Mouse (Mus musculus) bone marrow, adult 2 months (tissue): Measurements from ENCODE around the gene Hist1h4i. TPM values are rescaled to one million over a fixed set of nuclear protein-coding genes. Genes with fewer than 3 reads are reported as not detected.
"Not testable (repeated sequence)": the region's sequence is repeated elsewhere in the genome, so short reads cannot be mapped to it uniquely, and the experiment has no call there.

Experiments
- H3K27ac ChIP-seq: fragments of 200-500 bp; 2 replicates; pipeline ENCODE4 v1.5.1; 2012; ENCODE audit warnings: low read depth, mild to moderate bottlenecking, control low read depth, inconsistent platforms, low read length; ENCODE audit not compliant: control insufficient read depth, poor library complexity, insufficient read depth
- H3K4me1 ChIP-seq: fragments of 200-500 bp; 2 replicates; pipeline ENCODE4 v1.6.1; 2011; ENCODE audit warnings: low read length; ENCODE audit not compliant: control insufficient read depth, insufficient read depth
- H3K4me3 ChIP-seq: fragments of 200-500 bp; replicated peaks from 2 replicates; pipeline ENCODE3; 2011; ENCODE audit warnings: mild to moderate bottlenecking, low read depth, low read length, control low read depth; ENCODE audit not compliant: control insufficient read depth
- CTCF ChIP-seq: fragments of 200-500 bp; IDR thresholded peaks from 2 replicates; pipeline ENCODE4 v1.5.1; 2011; ENCODE audit warnings: low read length, control low read depth; ENCODE audit not compliant: control insufficient read depth, insufficient read depth
- POLR2A ChIP-seq: fragments of 200-500 bp; IDR thresholded peaks from 2 replicates; pipeline ENCODE4 v1.6.1; 2011; ENCODE audit warnings: low read depth, mild to moderate bottlenecking, control low read depth, low read length, borderline replicate concordance; ENCODE audit not compliant: control insufficient read depth
- WGBS: fragments of 180-500 bp; shearing (Covaris S2); methylation state at CpG from one replicate; pipeline ENCODE4 v1.1.7; 2018; 5-methylcytosine and 5-hydroxymethylcytosine counted together
- polyA plus RNA-seq: library from polyadenylated mRNA; stranded (reverse); fragments of >200 nt; gene quantifications from 2 replicates; pipeline ENCODE4 v1.2.4, GENCODE M21; 2011; ENCODE audit warnings: low replicate concordance; ENCODE audit not compliant: missing spikeins, insufficient read depth, insufficient read length

Gene Hist1h4i
- polyA plus RNA-seq, 1 experiment: 216 TPM

DNA sequence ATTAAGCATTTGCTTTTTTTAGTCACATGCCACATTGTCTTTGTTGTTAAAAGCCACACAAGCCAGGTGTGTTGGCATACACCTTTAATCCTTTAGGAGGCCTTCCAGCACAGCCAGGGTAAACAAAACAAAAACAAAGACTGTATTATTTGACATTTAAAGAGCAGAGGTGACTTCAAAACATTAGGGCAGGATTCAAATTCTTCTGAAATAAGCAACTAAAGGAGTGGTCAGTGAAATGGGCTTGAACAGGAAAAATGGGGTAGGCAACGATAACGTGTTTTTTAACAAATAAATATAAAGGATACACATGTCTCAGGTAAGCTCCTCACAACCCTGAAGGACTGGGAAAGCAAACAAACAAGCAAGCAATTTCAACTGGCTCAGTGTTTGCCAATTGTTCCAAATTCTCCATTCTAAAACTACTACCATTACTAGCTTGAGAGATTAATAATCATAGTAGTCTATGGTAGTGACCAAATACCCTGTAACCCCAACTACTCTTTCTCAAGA is 1.2 kb downstream of the Hist1h4i start:
- peak overlapping the region; percentile 95; the same call in 1 of the 2 replicates for H3K27ac ChIP-seq
- WGBS: 5% methylated on average over 2 of the region's 2 CpGs
- TF ChIP-seq POLR2A (no peak), CTCF (no peak)
- H3K4me3 ChIP-seq: peak overlapping the region; percentile 18
- H3K4me1 ChIP-seq: no peaks in the 10 kb centered on the region

DNA sequence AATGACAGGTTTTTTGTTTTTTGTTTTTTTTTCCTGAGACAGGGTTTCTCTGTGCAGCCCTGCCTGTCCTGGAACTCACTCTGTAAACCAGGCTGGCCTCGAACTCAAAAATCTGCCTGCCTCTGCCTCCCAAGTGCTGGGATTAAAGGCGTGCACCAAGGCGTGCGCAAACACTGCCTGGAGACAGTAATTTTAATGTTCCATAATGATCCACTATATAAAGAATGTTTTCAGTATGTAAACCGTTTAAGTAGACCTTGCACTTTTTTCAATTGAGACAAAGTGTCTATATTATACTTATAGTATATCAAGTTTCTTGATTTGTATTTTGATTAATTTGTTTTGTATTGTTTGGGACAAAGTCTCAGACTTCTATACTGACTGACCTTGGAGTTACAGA is 1.8 kb downstream of the Hist1h4i start:
- Histone ChIP-seq H3K27ac (peak overlapping the region; percentile 74; the same call in 1 of the 2 replicates), H3K4me1 (no peaks in the 10 kb centered on the region), H3K4me3 (peak overlapping the region; percentile 25)
- TF ChIP-seq POLR2A (no peak), CTCF (no peak)
- 76% methylated on average over 5 of the region's 5 CpGs for WGBS

DNA sequence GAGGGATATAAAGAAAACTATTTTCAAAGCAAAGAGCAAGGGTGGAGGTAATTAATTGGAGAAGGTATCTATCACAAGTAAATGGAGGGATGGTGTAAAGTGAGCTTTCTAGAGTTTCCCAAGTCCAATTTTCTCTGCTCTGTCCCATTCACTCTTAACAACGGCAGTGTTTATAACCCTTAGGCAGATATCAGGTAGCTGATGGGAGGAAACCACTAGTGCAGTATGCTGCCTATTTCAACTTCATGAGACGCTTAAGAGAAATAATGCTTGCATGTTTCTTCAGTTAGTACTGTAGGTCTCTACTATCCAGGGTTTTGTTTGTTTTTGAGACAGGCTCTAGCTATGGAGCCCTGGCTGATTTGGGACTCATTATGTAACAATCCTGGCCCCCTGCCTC is 3.7 kb downstream of the Hist1h4i start:
- no peak overlapping the region for H3K27ac ChIP-seq
- 66% methylated on average over 2 of the region's 2 CpGs for WGBS
- H3K4me3 ChIP-seq: no peak overlapping the region
- no peaks in the 10 kb centered on the region; the same call in 1 of the 2 replicates for H3K4me1 ChIP-seq
- TF ChIP-seq CTCF: no peak

DNA sequence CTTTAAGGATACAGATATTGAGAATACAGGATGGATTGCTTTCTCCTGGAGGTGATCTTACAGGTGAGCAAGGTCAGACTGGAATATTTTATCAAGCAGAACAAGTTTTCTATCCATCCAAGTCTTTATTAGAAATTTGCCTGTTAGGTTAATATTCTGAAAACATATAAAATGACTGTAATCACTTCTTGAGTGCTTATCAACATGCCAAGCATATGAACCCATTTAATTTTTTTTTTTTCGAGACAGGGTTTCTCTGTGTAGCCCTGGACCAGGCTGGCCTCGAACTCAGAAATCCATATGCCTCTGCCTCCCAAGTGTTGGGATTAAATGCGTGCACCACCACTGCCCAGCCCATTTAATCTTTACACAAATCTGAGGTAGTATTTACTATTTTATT is 4.2 kb downstream of the Hist1h4i start:
- Histone ChIP-seq H3K4me3 (peak overlapping the region; percentile 48), H3K4me1 (no peaks in the 10 kb centered on the region; the same call in 1 of the 2 replicates), H3K27ac (peak overlapping the region; percentile 93; the same call in 1 of the 2 replicates)
- TF ChIP-seq POLR2A (no peak), CTCF (no peak)
- 56% methylated on average over 3 of the region's 3 CpGs for WGBS

DNA sequence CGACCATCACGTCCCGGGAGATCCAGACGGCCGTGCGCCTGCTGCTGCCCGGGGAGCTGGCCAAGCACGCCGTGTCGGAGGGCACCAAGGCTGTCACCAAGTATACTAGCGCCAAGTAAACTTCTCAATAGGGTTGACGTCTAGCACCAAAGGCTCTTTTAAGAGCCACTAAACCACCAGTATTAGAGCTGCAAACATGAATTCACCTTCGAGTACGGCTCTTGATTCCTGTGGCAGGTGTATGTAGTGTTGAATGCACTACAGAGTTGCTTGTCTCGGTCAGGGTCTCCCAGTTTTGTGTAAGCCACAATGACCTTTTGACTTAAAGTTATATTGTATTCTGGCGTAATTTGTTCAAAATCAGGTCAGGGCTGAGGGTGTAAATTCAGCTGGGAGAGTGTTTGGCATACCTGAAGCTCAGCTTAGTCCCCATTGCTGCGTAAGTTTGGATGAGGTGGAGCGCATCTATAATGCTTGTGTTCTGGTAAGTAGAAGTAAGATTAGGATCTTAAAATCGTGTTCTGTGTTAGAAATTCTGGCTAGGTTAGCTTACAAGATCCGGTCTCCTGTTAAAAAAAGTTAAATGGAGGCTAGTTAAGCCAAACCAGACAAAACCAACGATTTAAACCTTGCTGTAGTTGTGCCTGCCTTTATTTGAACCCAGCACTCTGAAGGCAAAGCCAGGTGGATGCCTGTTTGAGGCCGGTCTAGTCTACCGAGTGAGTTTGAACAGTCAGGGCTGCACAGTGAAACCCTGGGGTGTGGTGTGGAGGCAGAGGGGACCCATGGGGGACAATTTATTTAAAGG is 4.8 kb downstream of the Hist1h4i start:
- peak overlapping the region; percentile 93 for H3K27ac ChIP-seq
- 2% methylated on average over 22 of the region's 23 CpGs for WGBS
- TF ChIP-seq POLR2A (no peak), CTCF (no peak)
- H3K4me3 ChIP-seq: peak overlapping the region; percentile 48
- H3K4me1 ChIP-seq: no peaks in the 10 kb centered on the region; the same call in 1 of the 2 replicates

DNA sequence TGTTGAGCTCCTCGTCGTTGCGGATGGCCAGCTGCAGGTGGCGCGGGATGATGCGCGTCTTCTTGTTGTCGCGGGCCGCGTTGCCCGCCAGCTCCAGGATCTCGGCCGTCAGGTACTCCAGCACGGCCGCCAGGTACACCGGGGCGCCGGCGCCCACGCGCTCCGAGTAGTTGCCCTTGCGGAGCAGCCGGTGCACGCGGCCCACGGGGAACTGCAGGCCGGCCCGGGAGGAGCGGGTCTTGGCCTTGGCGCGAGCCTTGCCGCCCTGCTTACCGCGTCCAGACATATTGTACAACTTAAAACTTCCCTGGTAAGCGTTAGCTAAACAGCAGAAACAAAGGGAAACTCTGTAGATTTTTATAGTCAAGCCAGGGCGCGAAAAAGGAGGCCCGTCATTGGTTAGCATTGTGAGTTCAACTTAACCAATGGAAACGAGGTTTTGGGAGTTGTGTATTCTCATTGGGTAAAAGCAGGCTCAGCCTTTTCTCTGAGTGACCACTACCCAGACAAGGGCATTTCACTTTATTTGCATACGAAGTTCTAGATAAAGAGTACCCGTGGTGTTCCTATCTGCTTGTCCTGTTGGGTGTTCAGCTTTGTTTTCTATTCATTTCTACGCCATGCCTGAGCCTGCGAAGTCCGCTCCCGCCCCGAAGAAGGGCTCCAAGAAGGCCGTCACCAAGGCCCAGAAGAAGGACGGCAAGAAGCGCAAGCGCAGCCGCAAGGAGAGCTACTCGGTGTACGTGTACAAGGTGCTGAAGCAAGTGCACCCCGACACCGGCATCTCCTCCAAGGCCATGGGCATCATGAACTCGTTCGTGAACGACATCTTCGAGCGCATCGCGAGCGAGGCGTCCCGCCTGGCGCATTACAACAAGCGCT is 5.7 kb downstream of the Hist1h4i start, which contains the start of the genes Hist1h2ah and Hist1h2bk:
TSS of gene Hist1h2ah (minus strand) at position 302 of the 882 bp plus-strand sequence.
TSS of gene Hist1h2bk (plus strand) at position 604 of the 882 bp plus-strand sequence.
- TF ChIP-seq POLR2A: peak; percentile 94; the same call in 1 of the 2 replicates
- H3K4me3 ChIP-seq: peak within 1 kb of the TSS; percentile 73
- H3K4me1 ChIP-seq: not testable (repeated sequence)
- WGBS: under 1% methylated on average over 30 of the region's 69 CpGs
- H3K27ac ChIP-seq: peak within 1 kb of the TSS; percentile 95

DNA sequence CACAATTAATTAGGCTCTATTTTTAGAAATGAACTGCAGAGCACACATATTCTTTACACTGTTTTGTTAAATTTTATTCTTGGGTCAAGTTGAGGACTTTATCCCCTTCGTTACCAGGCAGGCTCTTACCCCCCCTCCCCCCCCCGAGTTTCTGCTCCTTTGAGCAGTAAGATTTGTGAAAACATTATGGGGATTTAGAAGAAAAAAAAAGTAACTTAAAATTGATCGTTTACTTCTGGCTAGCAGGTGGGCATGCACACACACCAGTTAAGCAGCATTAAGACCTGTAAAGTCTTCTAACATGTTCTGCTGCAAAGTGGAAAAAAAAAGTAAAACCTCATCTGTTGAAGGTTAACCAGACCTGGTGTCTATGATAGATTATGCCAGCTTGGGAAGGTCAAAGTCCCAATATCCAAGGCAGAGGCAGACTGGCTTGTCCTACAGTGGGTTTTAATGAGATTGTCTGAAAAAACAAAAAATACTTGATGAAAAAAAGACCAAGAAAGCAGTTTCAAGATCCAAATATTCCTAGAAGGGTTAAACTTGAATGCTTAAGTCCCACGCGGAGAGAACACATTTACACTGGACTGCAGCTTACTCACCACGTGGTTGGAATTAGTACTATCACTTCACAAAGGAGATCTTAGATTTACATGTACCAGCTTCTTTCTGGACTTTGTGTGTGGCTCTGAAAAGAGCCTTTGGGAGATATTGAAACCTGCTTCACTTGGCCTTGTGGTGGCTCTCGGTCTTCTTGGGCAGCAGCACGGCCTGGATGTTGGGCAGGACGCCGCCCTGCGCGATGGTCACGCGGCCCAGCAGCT is 6.5 kb downstream of the Hist1h4i start:
- Histone ChIP-seq H3K27ac (peak overlapping the region; percentile 95), H3K4me1 (no peaks in the 10 kb centered on the region; the same call in 1 of the 2 replicates), H3K4me3 (peak overlapping the region; percentile 72)
- TF ChIP-seq CTCF: no peak
- no peak for TF ChIP-seq POLR2A
- under 1% methylated on average over 12 of the region's 14 CpGs for WGBS
